Mouse (Mus musculus) kidney, adult 2 months (tissue): ENCODE measurements around the gene Klk1b8.

Experiments used
- CTCF ChIP-seq: fragments of 200-500 bp; conservative IDR thresholded peaks from 2 replicates; pipeline ENCODE4 v1.5.1; 2011; ENCODE audit warnings: low read depth, mild to moderate bottlenecking, control low read depth, low read length, moderate library complexity, mixed read lengths; ENCODE audit not compliant: insufficient read depth, insufficient read length
- POLR2A ChIP-seq: fragments of 200-500 bp; IDR thresholded peaks from one replicate; pipeline ENCODE4 v1.6.1; 2011; ENCODE audit warnings: low read depth, low read length, control low read depth

- TF ChIP-seq CTCF (no peak), POLR2A (no peak)
Measured at GRCm38 (mm10) chr7:43950364-43950763, at the start of gene Klk1b8.
